Mouse (Mus musculus) embryonic facial prominence, embryonic 12.5 days (tissue): ENCODE data around the gene Mmp17. TPM values are rescaled to one million over a fixed set of nuclear protein-coding genes. Genes with fewer than 3 reads are reported as not detected.
A peak's percentile ranks its signal among the peaks of the same experiment; 100 is the strongest.

Experiments
- ATAC-seq: fragments of 200-750 bp; cut with Nextera tagmentation; 2 replicates; pipeline ENCODE4 v1.8.0; 2017; ENCODE audit not compliant: insufficient number of reproducible peaks, insufficient read depth, low FRiP score, low TSS enrichment
- H3K27ac ChIP-seq: fragments of 300-500 bp; sonication (generic); 2 replicates; pipeline ENCODE4 v1.5.1; 2016; ENCODE audit warnings: mild to moderate bottlenecking
- H3K27me3 ChIP-seq: fragments of 300-500 bp; sonication (generic); 2 replicates; pipeline ENCODE4 v1.6.1; 2016; ENCODE audit warnings: mild to moderate bottlenecking, moderate library complexity
- H3K36me3 ChIP-seq: fragments of 300-500 bp; sonication (generic); 2 replicates; pipeline ENCODE4 v1.6.1; 2016; ENCODE audit warnings: mild to moderate bottlenecking
- H3K4me1 ChIP-seq: fragments of 300-500 bp; sonication (generic); 2 replicates; pipeline ENCODE4 v1.6.1; 2016
- H3K4me2 ChIP-seq: fragments of 300-500 bp; sonication (generic); replicated peaks from 2 replicates; pipeline ENCODE4 v1.6.1; 2016; ENCODE audit warnings: mild to moderate bottlenecking, moderate library complexity
- H3K4me3 ChIP-seq: fragments of 300-500 bp; sonication (generic); 2 replicates; pipeline ENCODE4 v1.5.1; 2016; ENCODE audit warnings: mild to moderate bottlenecking
- H3K9ac ChIP-seq: fragments of 300-500 bp; sonication (generic); 2 replicates; pipeline ENCODE4 v1.6.1; 2016; ENCODE audit warnings: mild to moderate bottlenecking, moderate library complexity
- H3K9me3 ChIP-seq: fragments of 300-500 bp; sonication (generic); 2 replicates; pipeline ENCODE4 v1.6.1; 2016; ENCODE audit warnings: mild to moderate bottlenecking, moderate library complexity
- WGBS: fragments of 180-500 bp; shearing (Covaris S2); methylation state at CpG from one replicate; pipeline ENCODE4 v1.1.7; 2016; 5-methylcytosine and 5-hydroxymethylcytosine counted together
- polyA plus RNA-seq: library from polyadenylated mRNA; unstranded; fragments of >200 nt; fragmentation: Nextera tagmentation; extraction: Ambion mirVana; gene quantifications from 2 replicates; pipeline ENCODE4 v1.2.1, GENCODE M21; 2016

Gene Mmp17
- polyA plus RNA-seq: 3.5 and 3.7 TPM in 2 replicates

GRCm38 (mm10) chr5:129583761-129584582 is at the start of gene Mmp17:
Gene Mmp17 (plus strand): TSS chr5:129584169.
- Histone ChIP-seq H3K4me1 (peaks cover 19% of the 10 kb centered on the region), H3K27ac (no peak within 1 kb of the TSS), H3K36me3 (no peaks in the 10 kb centered on the region), H3K4me2 (peak within 1 kb of the TSS; percentile 100), H3K27me3 (peaks cover 54% of the 10 kb centered on the region), H3K9me3 (no peaks in the 10 kb centered on the region), H3K4me3 (peak within 1 kb of the TSS; percentile 72), H3K9ac (peak within 1 kb of the TSS; percentile 67)
- under 1% methylated on average over 65 of the region's 80 CpGs for WGBS
- peak; percentile 85 for ATAC-seq

GRCm38 (mm10) chr5:129534500-129534899 is 49.5 kb upstream of the Mmp17 start:
- Histone ChIP-seq H3K27me3 (no peaks in the 10 kb centered on the region), H3K4me3 (no peak overlapping the region), H3K9ac (no peak overlapping the region), H3K4me2 (no peak overlapping the region), H3K9me3 (no peaks in the 10 kb centered on the region), H3K4me1 (no peaks in the 10 kb centered on the region), H3K36me3 (peaks cover 62% of the 10 kb centered on the region), H3K27ac (no peak overlapping the region)
- 85% methylated on average over 2 of the region's 2 CpGs for WGBS
- ATAC-seq: no peak

- H3K27me3 ChIP-seq: no peaks in the 10 kb centered on the region
- H3K27ac ChIP-seq: no peak overlapping the region
- peaks cover 63% of the 10 kb centered on the region for H3K36me3 ChIP-seq
- 89% methylated on average over 2 of the region's 2 CpGs for WGBS
- no peak overlapping the region for H3K4me3 ChIP-seq
- H3K9ac ChIP-seq: no peak overlapping the region
- ATAC-seq: no peak
- no peak overlapping the region for H3K4me2 ChIP-seq
- no peaks in the 10 kb centered on the region for H3K4me1 ChIP-seq
- no peaks in the 10 kb centered on the region for H3K9me3 ChIP-seq
Measured at GRCm38 (mm10) chr5:129535021-129535420, 48.9 kb upstream of the Mmp17 start.

GRCm38 (mm10) chr5:129535431-129535830 is 48.5 kb upstream of the Mmp17 start:
- 90% methylated on average over 3 of the region's 3 CpGs for WGBS
- Histone ChIP-seq H3K4me1 (no peaks in the 10 kb centered on the region), H3K27me3 (no peaks in the 10 kb centered on the region), H3K4me2 (no peak overlapping the region), H3K9me3 (no peaks in the 10 kb centered on the region), H3K27ac (no peak overlapping the region), H3K36me3 (peaks cover 65% of the 10 kb centered on the region), H3K4me3 (no peak overlapping the region), H3K9ac (no peak overlapping the region)
- no peak for ATAC-seq

- 93% methylated on average over 4 of the region's 4 CpGs for WGBS
- Histone ChIP-seq H3K36me3 (peaks cover 84% of the 10 kb centered on the region), H3K4me2 (no peak overlapping the region), H3K27me3 (no peaks in the 10 kb centered on the region), H3K27ac (no peak overlapping the region), H3K4me3 (no peak overlapping the region), H3K9ac (no peak overlapping the region), H3K9me3 (no peaks in the 10 kb centered on the region), H3K4me1 (no peaks in the 10 kb centered on the region)
- ATAC-seq: no peak
Measured at GRCm38 (mm10) chr5:129538826-129539225, 45.1 kb upstream of the Mmp17 start.

- H3K9me3 ChIP-seq: no peaks in the 10 kb centered on the region
- no peak for ATAC-seq
- H3K9ac ChIP-seq: no peak overlapping the region
- no peak overlapping the region for H3K4me3 ChIP-seq
- H3K27ac ChIP-seq: no peak overlapping the region
- peaks cover 89% of the 10 kb centered on the region for H3K36me3 ChIP-seq
- no peaks in the 10 kb centered on the region for H3K27me3 ChIP-seq
- H3K4me1 ChIP-seq: no peaks in the 10 kb centered on the region
- H3K4me2 ChIP-seq: no peak overlapping the region
- 89% methylated on average over 3 of the region's 3 CpGs for WGBS
Measured at GRCm38 (mm10) chr5:129542236-129542635, 41.7 kb upstream of the Mmp17 start.

GRCm38 (mm10) chr5:129545787-129546186 is 38.2 kb upstream of the Mmp17 start:
- no peak overlapping the region for H3K4me2 ChIP-seq
- H3K36me3 ChIP-seq: peaks cover 94% of the 10 kb centered on the region
- no peak overlapping the region for H3K9ac ChIP-seq
- ATAC-seq: no peak
- H3K4me1 ChIP-seq: no peaks in the 10 kb centered on the region
- no peaks in the 10 kb centered on the region for H3K27me3 ChIP-seq
- H3K4me3 ChIP-seq: no peak overlapping the region
- WGBS: 91% methylated on average over 9 of the region's 9 CpGs
- H3K27ac ChIP-seq: no peak overlapping the region
- no peaks in the 10 kb centered on the region for H3K9me3 ChIP-seq

- H3K36me3 ChIP-seq: peaks cover 94% of the 10 kb centered on the region
- H3K4me1 ChIP-seq: no peaks in the 10 kb centered on the region
- WGBS: 92% methylated on average over 12 of the region's 12 CpGs
- ATAC-seq: no peak
- no peaks in the 10 kb centered on the region for H3K27me3 ChIP-seq
- H3K4me3 ChIP-seq: no peak overlapping the region
- no peaks in the 10 kb centered on the region for H3K9me3 ChIP-seq
- no peak overlapping the region for H3K27ac ChIP-seq
- H3K4me2 ChIP-seq: no peak overlapping the region
- no peak overlapping the region for H3K9ac ChIP-seq
Measured at GRCm38 (mm10) chr5:129549716-129550115, 34.3 kb upstream of the Mmp17 start.

- Histone ChIP-seq H3K36me3 (peaks cover 98% of the 10 kb centered on the region), H3K4me1 (no peaks in the 10 kb centered on the region), H3K27ac (no peak overlapping the region), H3K9ac (no peak overlapping the region), H3K9me3 (no peaks in the 10 kb centered on the region), H3K4me3 (no peak overlapping the region), H3K27me3 (no peaks in the 10 kb centered on the region), H3K4me2 (no peak overlapping the region)
- no peak for ATAC-seq
- 96% methylated on average over 6 of the region's 6 CpGs for WGBS
Measured at GRCm38 (mm10) chr5:129550790-129551189, 33.2 kb upstream of the Mmp17 start.

GRCm38 (mm10) chr5:129551991-129552390 is 32.0 kb upstream of the Mmp17 start:
- H3K4me3 ChIP-seq: no peak overlapping the region
- H3K9me3 ChIP-seq: no peaks in the 10 kb centered on the region
- H3K36me3 ChIP-seq: peaks cover 97% of the 10 kb centered on the region
- H3K27me3 ChIP-seq: no peaks in the 10 kb centered on the region
- H3K9ac ChIP-seq: no peak overlapping the region
- no peak overlapping the region for H3K4me2 ChIP-seq
- no peak overlapping the region for H3K27ac ChIP-seq
- 97% methylated on average over 2 of the region's 2 CpGs for WGBS
- H3K4me1 ChIP-seq: no peaks in the 10 kb centered on the region
- no peak for ATAC-seq

GRCm38 (mm10) chr5:129553642-129554041 is 30.3 kb upstream of the Mmp17 start:
- no peak for ATAC-seq
- no peaks in the 10 kb centered on the region for H3K27me3 ChIP-seq
- no peak overlapping the region for H3K27ac ChIP-seq
- WGBS: 90% methylated on average over 6 of the region's 6 CpGs
- no peaks in the 10 kb centered on the region for H3K9me3 ChIP-seq
- no peak overlapping the region for H3K4me2 ChIP-seq
- H3K4me3 ChIP-seq: no peak overlapping the region
- H3K4me1 ChIP-seq: no peaks in the 10 kb centered on the region
- peaks cover 93% of the 10 kb centered on the region for H3K36me3 ChIP-seq
- no peak overlapping the region for H3K9ac ChIP-seq

GRCm38 (mm10) chr5:129558591-129558990 is 25.4 kb upstream of the Mmp17 start:
- Histone ChIP-seq H3K4me3 (no peak overlapping the region), H3K27me3 (no peaks in the 10 kb centered on the region), H3K27ac (no peak overlapping the region), H3K4me2 (no peak overlapping the region), H3K9me3 (no peaks in the 10 kb centered on the region), H3K4me1 (no peaks in the 10 kb centered on the region), H3K36me3 (peaks cover 88% of the 10 kb centered on the region), H3K9ac (no peak overlapping the region)
- 87% methylated on average over 5 of the region's 5 CpGs for WGBS
- ATAC-seq: no peak
